Mouse (Mus musculus): Measurements from ENCODE around the gene Amt. TPM values are rescaled to one million over a fixed set of nuclear protein-coding genes. Genes with fewer than 3 reads are reported as not detected.
"Not testable (repeated sequence)": the region's sequence is repeated elsewhere in the genome, so short reads cannot be mapped to it uniquely, and the experiment has no call there.

The Amt gene
- polyA plus RNA-seq, 1 experiment from 2014 or later, result 33.6 TPM

- H3K9ac ChIP-seq (replicated peaks), result no peak overlapping the region
- no peak overlapping the region for H3K4me2 ChIP-seq (replicated peaks)
- H3K36me3 ChIP-seq, result no peaks in the 10 kb centered on the region
- 84% methylated on average over 7 of the region's 7 CpGs for WGBS
- no peaks in the 10 kb centered on the region for H3K9me3 ChIP-seq
- H3K27me3 ChIP-seq, result no peaks in the 10 kb centered on the region
- peaks cover 10% of the 10 kb centered on the region for H3K4me1 ChIP-seq (replicated peaks)
- no peak overlapping the region for H3K4me3 ChIP-seq (replicated peaks)
- no peak overlapping the region for H3K27ac ChIP-seq
- ATAC-seq, result no peak
Observed at GRCm38 (mm10) chr9:108267691-108268090, 29.0 kb upstream of the Amt start.

GRCm38 (mm10) chr9:108268701-108269100 is 28.0 kb upstream of the Amt start:
- not testable (repeated sequence) for H3K4me3 ChIP-seq (replicated peaks); ATAC-seq; H3K9ac ChIP-seq (replicated peaks); H3K36me3 ChIP-seq; H3K4me1 ChIP-seq (replicated peaks); H3K27me3 ChIP-seq; H3K4me2 ChIP-seq (replicated peaks); H3K27ac ChIP-seq; H3K9me3 ChIP-seq
- WGBS, result 76% methylated on average over 6 of the region's 7 CpGs

- WGBS, result 67% methylated on average over 2 of the region's 2 CpGs
Observed at GRCm38 (mm10) chr9:108271941-108272340, 24.7 kb upstream of the Amt start.

GRCm38 (mm10) chr9:108272691-108273090 is 24.0 kb upstream of the Amt start:
- no peak for ATAC-seq

More at GRCm38 (mm10) chr9:108271941-108272340, 24.7 kb upstream of the Amt start:
- no peak overlapping the region for H3K4me3 ChIP-seq (replicated peaks)
- H3K9me3 ChIP-seq, result no peaks in the 10 kb centered on the region
- no peaks in the 10 kb centered on the region for H3K4me1 ChIP-seq (replicated peaks)
- no peak overlapping the region for H3K4me2 ChIP-seq (replicated peaks)
- no peak overlapping the region for H3K27ac ChIP-seq
- no peak overlapping the region for H3K9ac ChIP-seq (replicated peaks)
- no peaks in the 10 kb centered on the region for H3K27me3 ChIP-seq
- no peaks in the 10 kb centered on the region for H3K36me3 ChIP-seq
- no peak for ATAC-seq

GRCm38 (mm10) chr9:108273485-108273884 is 23.2 kb upstream of the Amt start:
- no peak overlapping the region for H3K27ac ChIP-seq
- H3K36me3 ChIP-seq, result no peaks in the 10 kb centered on the region
- no peak overlapping the region for H3K4me3 ChIP-seq (replicated peaks)
- no peaks in the 10 kb centered on the region for H3K9me3 ChIP-seq
- no peak for ATAC-seq
- H3K4me2 ChIP-seq (replicated peaks), result no peak overlapping the region
- H3K27me3 ChIP-seq, result no peaks in the 10 kb centered on the region
- no peak overlapping the region for H3K9ac ChIP-seq (replicated peaks)
- H3K4me1 ChIP-seq (replicated peaks), result no peaks in the 10 kb centered on the region
- WGBS, result 73% methylated on average over 4 of the region's 4 CpGs

More at GRCm38 (mm10) chr9:108272691-108273090, 24.0 kb upstream of the Amt start:
- no peaks in the 10 kb centered on the region for H3K4me1 ChIP-seq (replicated peaks)
- no peak overlapping the region for H3K4me3 ChIP-seq (replicated peaks)
- no peak overlapping the region for H3K27ac ChIP-seq
- WGBS, result 72% methylated on average over 5 of the region's 5 CpGs
- H3K9me3 ChIP-seq, result no peaks in the 10 kb centered on the region
- no peaks in the 10 kb centered on the region for H3K27me3 ChIP-seq
- no peaks in the 10 kb centered on the region for H3K36me3 ChIP-seq
- no peak overlapping the region for H3K9ac ChIP-seq (replicated peaks)
- H3K4me2 ChIP-seq (replicated peaks), result no peak overlapping the region

GRCm38 (mm10) chr9:108274476-108275330 is 21.9 kb upstream of the Amt start:
- no peak for ATAC-seq
- no peaks in the 10 kb centered on the region for H3K4me1 ChIP-seq (replicated peaks)
- 78% methylated on average over 5 of the region's 5 CpGs for WGBS

GRCm38 (mm10) chr9:108275331-108275659 is 21.4 kb upstream of the Amt start:
- no peak overlapping the region for H3K4me3 ChIP-seq (replicated peaks)
- H3K36me3 ChIP-seq, result no peaks in the 10 kb centered on the region
- no peak for ATAC-seq
- 75% methylated on average over 6 of the region's 6 CpGs for WGBS
- H3K27me3 ChIP-seq, result no peaks in the 10 kb centered on the region
- H3K9me3 ChIP-seq, result no peaks in the 10 kb centered on the region
- H3K4me2 ChIP-seq (replicated peaks), result no peak overlapping the region
- H3K9ac ChIP-seq (replicated peaks), result no peak overlapping the region
- H3K27ac ChIP-seq, result no peak overlapping the region
- no peaks in the 10 kb centered on the region for H3K4me1 ChIP-seq (replicated peaks)

More at GRCm38 (mm10) chr9:108274476-108275330, 21.9 kb upstream of the Amt start:
- Histone ChIP-seq H3K4me2 (replicated peaks) (no peak overlapping the region), H3K9ac (replicated peaks) (no peak overlapping the region), H3K9me3 (no peaks in the 10 kb centered on the region), H3K27ac (no peak overlapping the region), H3K36me3 (no peaks in the 10 kb centered on the region), H3K27me3 (no peaks in the 10 kb centered on the region), H3K4me3 (replicated peaks) (no peak overlapping the region)

- Histone ChIP-seq H3K27me3 (no peaks in the 10 kb centered on the region), H3K4me3 (replicated peaks) (no peak overlapping the region), H3K36me3 (no peaks in the 10 kb centered on the region), H3K27ac (no peak overlapping the region), H3K4me2 (replicated peaks) (no peak overlapping the region), H3K9me3 (no peaks in the 10 kb centered on the region), H3K9ac (replicated peaks) (no peak overlapping the region), H3K4me1 (replicated peaks) (no peaks in the 10 kb centered on the region)
- 64% methylated on average over 10 of the region's 10 CpGs for WGBS
- ATAC-seq, result no peak
Observed at GRCm38 (mm10) chr9:108278697-108279450, 17.8 kb upstream of the Amt start.

- Histone ChIP-seq H3K4me3 (replicated peaks) (no peak overlapping the region), H3K9ac (replicated peaks) (no peak overlapping the region), H3K36me3 (no peaks in the 10 kb centered on the region), H3K4me2 (replicated peaks) (no peak overlapping the region), H3K27me3 (no peaks in the 10 kb centered on the region), H3K4me1 (replicated peaks) (no peaks in the 10 kb centered on the region), H3K27ac (no peak overlapping the region), H3K9me3 (no peaks in the 10 kb centered on the region)
- ATAC-seq, result no peak
- 56% methylated on average over 8 of the region's 8 CpGs for WGBS
Observed at GRCm38 (mm10) chr9:108280071-108280828, 16.4 kb upstream of the Amt start.

GRCm38 (mm10) chr9:108284410-108284809 is 12.2 kb upstream of the Amt start:
- H3K4me3 ChIP-seq (replicated peaks), result no peak overlapping the region

GRCm38 (mm10) chr9:108287526-108288238 is 9.0 kb upstream of the Amt start:
- H3K27me3 ChIP-seq; H3K9ac ChIP-seq (replicated peaks); H3K36me3 ChIP-seq; H3K4me2 ChIP-seq (replicated peaks); H3K9me3 ChIP-seq; H3K27ac ChIP-seq; ATAC-seq; H3K4me3 ChIP-seq (replicated peaks): not testable (repeated sequence)
- WGBS, result 79% methylated on average over 6 of the region's 6 CpGs
- peaks cover 14% of the 10 kb centered on the region for H3K4me1 ChIP-seq (replicated peaks)

More at GRCm38 (mm10) chr9:108284410-108284809, 12.2 kb upstream of the Amt start:
- 9% methylated on average over 6 of the region's 6 CpGs for WGBS
- no peaks in the 10 kb centered on the region for H3K36me3 ChIP-seq
- peak; percentile 63 for ATAC-seq
- no peaks in the 10 kb centered on the region for H3K27me3 ChIP-seq
- H3K4me2 ChIP-seq (replicated peaks), result no peak overlapping the region
- no peak overlapping the region for H3K27ac ChIP-seq
- no peaks in the 10 kb centered on the region for H3K4me1 ChIP-seq (replicated peaks)
- no peak overlapping the region for H3K9ac ChIP-seq (replicated peaks)
- no peaks in the 10 kb centered on the region for H3K9me3 ChIP-seq

Measured in midbrain, embryonic 13.5 days (tissue).